Mouse (Mus musculus): ENCODE data around the gene Noto.

- no peak for TF ChIP-seq TAL1 (IDR thresholded peaks at IDR 0.05; ENCODE audit: low read length)
- no peak for TF ChIP-seq GATA1 (IDR thresholded peaks at IDR 0.05; ENCODE audit: low read length)
Measured at GRCm38 (mm10) chr6:85436204-85436603, 12.5 kb downstream of the Noto start.
